Mouse (Mus musculus) heart, postnatal 0 days (tissue): ENCODE results near the gene Stmn1. TPM values are rescaled to one million over a fixed set of nuclear protein-coding genes. Genes with fewer than 3 reads are reported as not detected.

Experiments
- ATAC-seq: fragments of 200-750 bp; cut with Nextera tagmentation; 2 replicates; pipeline ENCODE4 v1.8.0; 2017; ENCODE audit warnings: low read depth, moderate number of reproducible peaks, moderate library complexity; ENCODE audit not compliant: insufficient read depth
- DNase-seq: peaks from one replicate; pipeline ENCODE4 v3.0.0-alpha.2; 2016; ENCODE audit warnings: low spot score
- H3K27ac ChIP-seq: fragments of 300-500 bp; sonication (generic); 2 replicates; pipeline ENCODE4 v1.5.1; 2014; ENCODE audit warnings: low read depth, mild to moderate bottlenecking
- H3K27me3 ChIP-seq: fragments of 300-500 bp; sonication (generic); 2 replicates; pipeline ENCODE4 v1.6.1; 2014; ENCODE audit warnings: low read length, mixed read lengths; ENCODE audit not compliant: control insufficient read depth, insufficient read depth
- H3K36me3 ChIP-seq: fragments of 300-500 bp; sonication (generic); replicated peaks from 2 replicates; pipeline ENCODE4 v1.6.1; 2014; ENCODE audit warnings: low read length, mixed read lengths; ENCODE audit not compliant: control insufficient read depth, insufficient read depth
- H3K4me1 ChIP-seq: fragments of 300-500 bp; sonication (generic); 2 replicates; pipeline ENCODE4 v1.6.1; 2014; ENCODE audit warnings: antibody characterized with exemption; ENCODE audit not compliant: control insufficient read depth, insufficient read depth
- H3K4me2 ChIP-seq: fragments of 300-500 bp; sonication (generic); 2 replicates; pipeline ENCODE4 v1.6.1; 2014; ENCODE audit warnings: low read depth, mild to moderate bottlenecking, low read length, moderate library complexity
- H3K4me3 ChIP-seq: fragments of 300-500 bp; sonication (generic); 2 replicates; pipeline ENCODE4 v1.5.1; 2014; ENCODE audit warnings: low read depth, low read length
- H3K9ac ChIP-seq: fragments of 300-500 bp; sonication (generic); replicated peaks from 2 replicates; pipeline ENCODE4 v1.6.1; 2014; ENCODE audit warnings: low read depth, low read length, mixed read lengths
- H3K9me3 ChIP-seq: fragments of 300-500 bp; sonication (generic); replicated peaks from 2 replicates; pipeline ENCODE4 v1.6.1; 2016; ENCODE audit warnings: low read length; ENCODE audit not compliant: control insufficient read depth
- CTCF ChIP-seq: IDR thresholded peaks from 2 replicates; pipeline ENCODE4 v1.5.1; 2016; ENCODE audit warnings: antibody characterized with exemption, control low read depth, low read depth
- EP300 ChIP-seq: IDR thresholded peaks from 2 replicates; pipeline ENCODE4 v1.6.1; 2016; ENCODE audit warnings: antibody characterized with exemption, low read depth
- WGBS: fragments of 180-500 bp; shearing (Covaris S2); extraction: QIAGEN DNeasy Blood & Tissue Kit; methylation state at CpG from one replicate; pipeline ENCODE4 v1.1.7; 2014; 5-methylcytosine and 5-hydroxymethylcytosine counted together
- polyA plus RNA-seq: library from polyadenylated mRNA; unstranded; fragments of >200 nt; fragmentation: Nextera tagmentation; extraction: Ambion mirVana; gene quantifications from 2 replicates; pipeline ENCODE4 v1.2.1, GENCODE M21; 2015
- total RNA-seq: library from RNA; depleted of rRNA; stranded (reverse); fragments of >200 nt; gene quantifications from 2 replicates; pipeline ENCODE4 v1.2.3, GENCODE M21; 2014; ENCODE audit warnings: low replicate concordance

Gene Stmn1
- total and polyA plus RNA-seq, 2 experiments from 2014 or later = 149 to 372 TPM

GRCm38 (mm10) chr4:134458856-134459255 lies 9.3 kb upstream of the Stmn1 start:
- H3K4me2 ChIP-seq = no peak overlapping the region
- no peaks in the 10 kb centered on the region for H3K36me3 ChIP-seq
- DNase-seq = no peak
- no peak for TF ChIP-seq EP300
- no peak for TF ChIP-seq CTCF
- no peak overlapping the region for H3K9ac ChIP-seq
- no peaks in the 10 kb centered on the region for H3K9me3 ChIP-seq
- peaks cover 5% of the 10 kb centered on the region for H3K27me3 ChIP-seq
- no peak overlapping the region for H3K4me3 ChIP-seq
- no peak overlapping the region for H3K27ac ChIP-seq
- H3K4me1 ChIP-seq = peaks cover 3% of the 10 kb centered on the region; the same call in 1 of the 2 replicates
- 80% methylated on average over 5 of the region's 5 CpGs for WGBS
- no peak for ATAC-seq

DNA sequence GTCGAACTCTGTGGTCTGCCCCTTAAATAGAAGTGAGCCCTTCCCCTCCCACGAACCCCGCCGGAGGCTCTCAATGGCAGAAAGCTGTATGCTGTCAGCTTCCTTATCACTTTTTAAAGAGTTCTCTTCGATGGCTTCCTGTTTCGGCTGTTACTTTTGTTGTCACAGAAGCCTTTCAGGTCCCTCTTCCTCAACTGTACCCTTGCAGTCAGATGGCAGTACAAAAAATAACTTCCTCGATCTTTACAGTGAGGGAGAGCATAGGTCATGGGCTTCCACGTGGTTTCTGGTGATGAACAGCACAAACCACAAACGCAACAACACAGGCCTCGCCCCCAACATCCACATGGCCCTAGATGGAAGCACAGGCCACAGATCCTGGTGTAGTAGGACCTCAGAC lies 7.8 kb upstream of the Stmn1 start:
- no peaks in the 10 kb centered on the region for H3K36me3 ChIP-seq
- TF ChIP-seq EP300 = no peak
- no peak for TF ChIP-seq CTCF
- H3K27ac ChIP-seq = no peak overlapping the region
- 23% methylated on average over 10 of the region's 10 CpGs for WGBS
- H3K9ac ChIP-seq = no peak overlapping the region
- no peak overlapping the region for H3K4me3 ChIP-seq
- H3K27me3 ChIP-seq = no peaks in the 10 kb centered on the region
- H3K4me2 ChIP-seq = no peak overlapping the region
- H3K9me3 ChIP-seq = no peaks in the 10 kb centered on the region
- no peak for DNase-seq
- no peak for ATAC-seq
- H3K4me1 ChIP-seq = peaks cover 2% of the 10 kb centered on the region; the same call in 1 of the 2 replicates

GRCm38 (mm10) chr4:134461252-134461651 lies 6.9 kb upstream of the Stmn1 start:
- Histone ChIP-seq H3K36me3 (no peaks in the 10 kb centered on the region), H3K27me3 (no peaks in the 10 kb centered on the region), H3K4me3 (no peak overlapping the region), H3K4me1 (no peaks in the 10 kb centered on the region), H3K27ac (no peak overlapping the region), H3K9me3 (no peaks in the 10 kb centered on the region), H3K4me2 (no peak overlapping the region), H3K9ac (no peak overlapping the region)
- 62% methylated on average over 5 of the region's 5 CpGs for WGBS
- no peak for ATAC-seq
- TF ChIP-seq CTCF (no peak), EP300 (no peak)
- no peak for DNase-seq

GRCm38 (mm10) chr4:134465789-134466188 lies 2.3 kb upstream of the Stmn1 start:
- Histone ChIP-seq H3K36me3 (peaks cover 3% of the 10 kb centered on the region), H3K9ac (no peak overlapping the region), H3K27me3 (no peaks in the 10 kb centered on the region), H3K4me3 (no peak overlapping the region), H3K27ac (no peak overlapping the region), H3K4me2 (no peak overlapping the region), H3K9me3 (no peaks in the 10 kb centered on the region), H3K4me1 (0 out of 2 replicates have a peak, but pooled peaks cover 7% of the 10 kb centered on the region)
- no peak for TF ChIP-seq EP300
- TF ChIP-seq CTCF = no peak
- WGBS = 49% methylated on average over 12 of the region's 12 CpGs
- DNase-seq (no peak), ATAC-seq (no peak)

DNA sequence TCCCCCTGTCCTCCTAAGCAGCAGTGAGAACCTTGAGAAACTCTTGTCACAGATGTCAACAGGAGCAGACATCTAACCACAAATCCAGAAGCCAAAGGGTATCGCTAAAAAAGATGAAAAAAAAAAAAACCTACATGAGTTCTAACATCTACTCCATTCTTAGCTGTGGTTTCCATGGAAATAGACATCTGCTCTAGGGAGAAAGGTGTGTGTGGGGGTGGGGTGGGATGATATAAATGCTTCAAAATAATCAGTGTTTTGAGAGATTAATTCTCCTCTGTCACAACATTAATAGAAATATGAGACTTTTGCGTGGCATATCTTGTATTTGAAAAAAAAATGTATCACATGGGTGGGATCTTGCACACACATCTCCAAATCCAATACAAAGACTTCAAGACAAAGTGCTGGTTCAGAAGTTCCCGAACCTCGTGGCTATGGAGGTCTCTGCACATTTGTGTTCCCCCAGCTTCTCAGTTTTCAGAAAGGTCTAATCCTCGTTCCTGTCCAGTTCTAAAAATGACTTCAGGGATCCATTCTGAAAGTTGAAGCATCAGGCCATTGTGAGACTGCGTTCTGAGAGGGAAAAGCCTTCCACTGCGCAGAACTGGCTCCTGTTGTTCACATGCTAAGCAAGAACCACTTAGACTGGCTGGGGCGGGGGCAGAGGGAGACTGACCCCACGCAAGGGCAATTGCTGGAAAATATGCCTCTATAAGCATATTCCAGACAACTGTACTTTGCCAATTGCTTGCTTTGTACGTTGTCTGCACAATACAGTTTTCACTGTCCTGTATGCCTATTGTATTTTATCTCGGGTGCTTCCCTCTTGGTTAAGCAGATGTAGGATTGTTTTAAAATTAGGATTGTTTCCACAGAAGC lies 1.5 kb upstream of the Stmn1 start:
- ATAC-seq = no peak
- H3K9me3 ChIP-seq = no peaks in the 10 kb centered on the region
- TF ChIP-seq CTCF (no peak), EP300 (no peak)
- 0 out of 2 replicates have a peak, but pooled peaks cover 7% of the 10 kb centered on the region for H3K4me1 ChIP-seq
- peak overlapping the region; percentile 80; the same call in 1 of the 2 replicates for H3K27ac ChIP-seq
- WGBS = 74% methylated on average over 11 of the region's 11 CpGs
- no peak overlapping the region for H3K9ac ChIP-seq
- H3K4me3 ChIP-seq = no peak overlapping the region
- no peaks in the 10 kb centered on the region for H3K27me3 ChIP-seq
- H3K36me3 ChIP-seq = peaks cover 10% of the 10 kb centered on the region
- H3K4me2 ChIP-seq = peak overlapping the region; percentile 98; the same call in 1 of the 2 replicates
- DNase-seq = no peak
